Mouse (Mus musculus): ENCODE measurements around the gene Gm38655. TPM values are rescaled to one million over a fixed set of nuclear protein-coding genes. Genes with fewer than 3 reads are reported as not detected.

Gm38655 gene
- not detected in 2 replicates for polyA plus RNA-seq (2012; rRNA removed; ENCODE audit: low replicate concordance)

GRCm38 (mm10) chr17:25175411-25175810 is at the start of gene Gm38655:
Gene Gm38655, minus strand, starts transcription at chr17:25175471.

GRCm38 (mm10) chr17:25188150-25189031 is 13.1 kb upstream of the Gm38655 start, which contains the start of gene Unkl:
Gene Unkl, plus strand, starts transcription at chr17:25188397.

DNA sequence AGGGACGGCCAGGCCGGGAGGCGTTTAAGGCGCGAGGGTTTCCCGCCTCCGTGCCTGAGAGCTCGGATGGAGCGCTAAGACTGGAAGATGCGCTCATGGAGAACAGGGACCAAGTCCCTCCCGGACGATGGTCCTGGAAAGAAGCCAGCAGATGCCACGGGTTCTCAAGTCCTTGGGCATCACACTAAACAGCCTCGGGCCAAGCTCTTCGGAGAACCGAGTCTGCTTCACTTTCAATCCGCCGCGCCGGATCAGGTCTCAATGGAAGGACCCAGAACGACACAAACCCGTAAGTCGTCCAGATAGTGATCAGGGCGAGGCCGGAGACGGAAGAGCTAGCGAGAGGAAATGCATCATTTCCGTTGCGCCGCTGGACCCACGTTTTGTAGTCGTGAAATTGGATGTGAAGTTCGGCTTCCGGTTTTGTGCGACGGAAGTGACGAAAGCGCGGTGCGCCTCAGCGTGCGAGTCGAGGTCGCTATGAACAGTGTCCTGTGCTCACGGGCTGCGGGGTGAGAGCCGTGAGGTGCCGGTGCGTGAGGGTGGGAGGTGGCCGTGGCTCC is 8.9 kb upstream of the Gm38655 start, which contains the start of gene BC003965:
Gene BC003965, plus strand, starts transcription at position 426 of the 563 bp plus-strand sequence.

GRCm38 (mm10) chr17:25162161-25162560 is 13.1 kb downstream of the Gm38655 start, which contains the start of gene Ccdc154:
Gene Ccdc154, plus strand, starts transcription at chr17:25162461.

GRCm38 (mm10) chr17:25133275-25133698 is 42.0 kb downstream of the Gm38655 start, which contains the start of gene Clcn7:
Gene Clcn7, plus strand, starts transcription at chr17:25133391.

Other genes with a start within 250 kb of the Gm38655 start
- gene Mapk8ip3, start 238.5 kb downstream of the Gm38655 start, polyA plus RNA-seq (2012; rRNA removed; ENCODE audit: low replicate concordance), result 103 and 150 TPM in 2 replicates
- gene Jpt2, start 214.8 kb downstream of the Gm38655 start, polyA plus RNA-seq (2012; rRNA removed; ENCODE audit: low replicate concordance), result 33.2 and 36.8 TPM in 2 replicates
- gene Cramp1l, start 159.7 kb downstream of the Gm38655 start, polyA plus RNA-seq (2012; rRNA removed; ENCODE audit: low replicate concordance), result 18.4 and 29.4 TPM in 2 replicates
- 14.3 and 23.1 TPM in 2 replicates for gene Ift140, start 159.4 kb downstream of the Gm38655 start, polyA plus RNA-seq (2012; rRNA removed; ENCODE audit: low replicate concordance)
- 53.5 and 71.2 TPM in 2 replicates for gene Tmem204, start 91.9 kb downstream of the Gm38655 start, polyA plus RNA-seq (2012; rRNA removed; ENCODE audit: low replicate concordance)
- 15.3 and 43.8 TPM in 2 replicates for gene Telo2, start 59.5 kb downstream of the Gm38655 start, polyA plus RNA-seq (2012; rRNA removed; ENCODE audit: low replicate concordance)
- gene Ptx4, start 54.7 kb downstream of the Gm38655 start, polyA plus RNA-seq (2012; rRNA removed; ENCODE audit: low replicate concordance), result 0.11 TPM in 1 of 2 replicates, not detected in the other
- 42.8 and 52.6 TPM in 2 replicates for gene Clcn7, start 42.1 kb downstream of the Gm38655 start, polyA plus RNA-seq (2012; rRNA removed; ENCODE audit: low replicate concordance)
- gene Ccdc154, start 13.0 kb downstream of the Gm38655 start, polyA plus RNA-seq (2012; rRNA removed; ENCODE audit: low replicate concordance), result 0.04 TPM in 1 of 2 replicates, not detected in the other
- gene BC003965, start 9.1 kb upstream of the Gm38655 start, polyA plus RNA-seq (2012; rRNA removed; ENCODE audit: low replicate concordance), result 12.1 and 13.6 TPM in 2 replicates
- 12.5 and 21.7 TPM in 2 replicates for gene Unkl, start 12.9 kb upstream of the Gm38655 start, polyA plus RNA-seq (2012; rRNA removed; ENCODE audit: low replicate concordance)
- gene Gnptg, start 64.7 kb upstream of the Gm38655 start, polyA plus RNA-seq (2012; rRNA removed; ENCODE audit: low replicate concordance), result 40.8 and 46.8 TPM in 2 replicates
- gene Tsr3, start 64.7 kb upstream of the Gm38655 start, polyA plus RNA-seq (2012; rRNA removed; ENCODE audit: low replicate concordance), result 21.1 and 23.1 TPM in 2 replicates
- 5.7 and 6.2 TPM in 2 replicates for gene Baiap3, start 80.9 kb upstream of the Gm38655 start, polyA plus RNA-seq (2012; rRNA removed; ENCODE audit: low replicate concordance)
- gene Ube2i, start 99.2 kb upstream of the Gm38655 start, polyA plus RNA-seq (2012; rRNA removed; ENCODE audit: low replicate concordance), result 103 and 196 TPM in 2 replicates
- gene Prss34, start 122.9 kb upstream of the Gm38655 start, polyA plus RNA-seq (2012; rRNA removed; ENCODE audit: low replicate concordance), result 0.09 and 1.2 TPM in 2 replicates
- not detected in 2 replicates for gene Prss28, start 133.2 kb upstream of the Gm38655 start, polyA plus RNA-seq (2012; rRNA removed; ENCODE audit: low replicate concordance)
- not detected in 2 replicates for gene Prss29, start 143.2 kb upstream of the Gm38655 start, polyA plus RNA-seq (2012; rRNA removed; ENCODE audit: low replicate concordance)
- 0.64 and 1.0 TPM in 2 replicates for gene Tpsab1, start 170.1 kb upstream of the Gm38655 start, polyA plus RNA-seq (2012; rRNA removed; ENCODE audit: low replicate concordance)
- 2.8 and 25.6 TPM in 2 replicates for gene Tpsb2, start 190.8 kb upstream of the Gm38655 start, polyA plus RNA-seq (2012; rRNA removed; ENCODE audit: low replicate concordance)
- 0.39 TPM in 1 of 2 replicates, not detected in the other for gene Tpsg1, start 193.8 kb upstream of the Gm38655 start, polyA plus RNA-seq (2012; rRNA removed; ENCODE audit: low replicate concordance)